Mouse (Mus musculus) hematopoietic multipotent progenitor cell, adult 10-12 weeks (in vitro differentiated cells): Measurements from ENCODE around the gene Meis1. TPM values are rescaled to one million over a fixed set of nuclear protein-coding genes. Genes with fewer than 3 reads are reported as not detected.

Source experiments
- polyA plus RNA-seq: library from polyadenylated mRNA; stranded (reverse); fragments of >175 nt; gene quantifications from 2 replicates; pipeline ENCODE4 v1.2.3, GENCODE M21; 2012; ENCODE audit warnings: low replicate concordance

Gene Meis1
- 2.7 and 3.2 TPM in 2 replicates for polyA plus RNA-seq

DNA sequence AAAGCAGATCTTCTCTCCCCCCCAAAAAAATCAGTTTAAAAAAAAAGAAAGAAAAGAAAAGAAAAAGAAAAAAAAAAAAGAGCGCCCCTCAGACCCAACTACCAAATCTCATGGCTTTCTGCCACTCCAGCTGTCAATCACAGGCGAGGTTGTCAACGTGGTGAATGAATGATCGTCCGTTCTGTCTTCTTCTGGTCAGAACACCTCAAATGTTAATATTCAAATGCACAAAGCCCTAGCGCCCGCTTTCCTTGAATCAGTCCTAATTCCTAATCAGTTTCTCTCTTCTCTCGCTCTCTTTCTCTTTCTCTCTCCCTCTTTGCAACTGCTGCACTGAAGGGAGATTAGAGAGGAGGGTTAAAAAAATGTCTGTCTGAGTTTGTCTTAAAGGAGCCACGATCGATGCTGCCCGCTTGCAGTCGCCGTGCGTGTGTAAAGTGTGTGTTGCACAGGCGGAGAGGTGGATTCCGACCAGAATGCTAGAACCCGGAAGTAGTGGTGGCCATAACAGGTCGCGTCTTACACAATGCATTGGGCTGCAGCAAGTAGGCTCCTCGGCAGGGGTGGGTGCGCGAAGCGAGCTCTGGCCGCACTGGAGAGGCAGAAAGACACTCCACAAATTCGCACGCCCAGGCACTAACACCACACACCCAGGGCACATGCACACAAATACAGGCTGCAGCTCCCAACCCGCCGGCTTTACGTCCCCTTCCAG is at the start of gene Meis1:
Gene Meis1 (minus strand): TSS at position 497 of the 715 bp plus-strand sequence.

